Mouse (Mus musculus) spleen, adult 2 months (tissue): ENCODE data around the gene Sipa1l1. TPM values are rescaled to one million over a fixed set of nuclear protein-coding genes. Genes with fewer than 3 reads are reported as not detected.
A peak's percentile ranks its signal among the peaks of the same experiment; 100 is the strongest.

Experiments used
- DNase-seq, 2 experiments: peaks; one replicate each; pipeline versions ENCODE4 v3.0.0 to v3.0.0-alpha.2; 2012 to 2021; ENCODE audit warnings: low spot score in 2 of 2, low read depth in 1 of 2
- H3K27ac ChIP-seq: fragments of 200-500 bp; 2 replicates; pipeline ENCODE4 v1.5.1; 2012; ENCODE audit warnings: low read length, inconsistent platforms; ENCODE audit not compliant: insufficient read depth
- H3K27me3 ChIP-seq: fragments of 200-500 bp; 2 replicates; pipeline ENCODE4 v1.6.1; 2012; ENCODE audit warnings: mild to moderate bottlenecking, moderate library complexity, low read length, inconsistent platforms; ENCODE audit not compliant: control insufficient read depth, insufficient read depth
- H3K36me3 ChIP-seq: fragments of 200-500 bp; 2 replicates; pipeline ENCODE4 v1.6.1; 2012; ENCODE audit warnings: mild to moderate bottlenecking, low read length, inconsistent platforms; ENCODE audit not compliant: control insufficient read depth, insufficient read depth
- H3K4me1 ChIP-seq: fragments of 200-500 bp; 2 replicates; pipeline ENCODE4 v1.6.1; 2011; ENCODE audit warnings: inconsistent platforms; ENCODE audit not compliant: control insufficient read depth, insufficient read depth, insufficient read length
- H3K4me3 ChIP-seq: fragments of 200-500 bp; 2 replicates; pipeline ENCODE4 v1.5.1; 2011; ENCODE audit warnings: mild to moderate bottlenecking, inconsistent platforms; ENCODE audit not compliant: insufficient read depth, insufficient read length; ENCODE audit errors: extremely low read depth
- CTCF ChIP-seq: fragments of 200-500 bp; IDR thresholded peaks from 2 replicates; pipeline ENCODE4 v1.5.1; 2011; ENCODE audit warnings: mild to moderate bottlenecking, inconsistent platforms; ENCODE audit not compliant: insufficient read depth, insufficient read length, insufficient replicate concordance; ENCODE audit errors: extremely low read depth
- POLR2A ChIP-seq: fragments of 200-500 bp; IDR thresholded peaks from 2 replicates; pipeline ENCODE4 v1.6.1; 2011; ENCODE audit warnings: low read depth, low read length, inconsistent platforms
- WGBS: fragments of 180-500 bp; shearing (Covaris S2); methylation state at CpG from one replicate; pipeline ENCODE4 v1.1.7; 2018; 5-methylcytosine and 5-hydroxymethylcytosine counted together
- polyA plus RNA-seq: library from polyadenylated mRNA; depleted of rRNA; stranded (reverse); fragments of >200 nt; gene quantifications from 2 replicates; pipeline ENCODE4 v1.2.3, GENCODE M21; 2012

Gene Sipa1l1
- polyA plus RNA-seq, 1 experiment = 17.1 TPM

GRCm38 (mm10) chr12:82165651-82166050, 3.5 kb upstream of the Sipa1l1 start:
- TF ChIP-seq CTCF (no peak), POLR2A (no peak)
- 61% methylated on average over 4 of the region's 4 CpGs for WGBS
- Histone ChIP-seq H3K4me1 (peaks cover 10% of the 10 kb centered on the region), H3K4me3 (peak overlapping the region; percentile 11; the same call in 1 of the 2 replicates), H3K27me3 (0 out of 2 replicates have a peak, but pooled peaks cover 2% of the 10 kb centered on the region), H3K27ac (peak overlapping the region; percentile 68), H3K36me3 (no peaks in the 10 kb centered on the region)
- peak; percentile 34 to 42 for DNase-seq

GRCm38 (mm10) chr12:82166101-82166571, 3.0 kb upstream of the Sipa1l1 start:
- H3K27me3 ChIP-seq = 0 out of 2 replicates have a peak, but pooled peaks cover 2% of the 10 kb centered on the region
- TF ChIP-seq CTCF (no peak), POLR2A (no peak)
- peaks cover 13% of the 10 kb centered on the region for H3K4me1 ChIP-seq
- 18% methylated on average over 14 of the region's 14 CpGs for WGBS
- DNase-seq = peak; percentile 30 to 37
- peak overlapping the region; percentile 11; the same call in 1 of the 2 replicates for H3K4me3 ChIP-seq
- H3K27ac ChIP-seq = peak overlapping the region; percentile 68
- no peaks in the 10 kb centered on the region for H3K36me3 ChIP-seq

GRCm38 (mm10) chr12:82169571-82170431, 681 bp downstream of the Sipa1l1 start:
- peak overlapping the region; percentile 95 for H3K4me3 ChIP-seq
- peaks cover 13% of the 10 kb centered on the region for H3K4me1 ChIP-seq
- WGBS = 1% methylated on average over 98 of the region's 109 CpGs
- 0 out of 2 replicates have a peak, but pooled peaks cover 2% of the 10 kb centered on the region for H3K27me3 ChIP-seq
- no peaks in the 10 kb centered on the region for H3K36me3 ChIP-seq
- peak overlapping the region; percentile 64 for H3K27ac ChIP-seq
- TF ChIP-seq CTCF (no peak), POLR2A (no peak)
- DNase-seq = peak in 1 of 2 experiments; percentile 51

- DNase-seq = no peak
- 9% methylated on average over 29 of the region's 29 CpGs for WGBS
- 0 out of 2 replicates have a peak, but pooled peaks cover 2% of the 10 kb centered on the region for H3K27me3 ChIP-seq
- no peak overlapping the region for H3K27ac ChIP-seq
- H3K4me1 ChIP-seq = peaks cover 9% of the 10 kb centered on the region
- TF ChIP-seq POLR2A (no peak), CTCF (no peak)
- H3K36me3 ChIP-seq = no peaks in the 10 kb centered on the region
- H3K4me3 ChIP-seq = peak overlapping the region; percentile 95
Measured at GRCm38 (mm10) chr12:82170461-82171279, 1.6 kb downstream of the Sipa1l1 start.

GRCm38 (mm10) chr12:82171591-82171990, 2.5 kb downstream of the Sipa1l1 start:
- Histone ChIP-seq H3K27ac (no peak overlapping the region), H3K27me3 (0 out of 2 replicates have a peak, but pooled peaks cover 2% of the 10 kb centered on the region), H3K4me1 (peaks cover 6% of the 10 kb centered on the region), H3K4me3 (no peak overlapping the region), H3K36me3 (no peaks in the 10 kb centered on the region)
- WGBS = 46% methylated on average over 10 of the region's 10 CpGs
- no peak for DNase-seq
- TF ChIP-seq CTCF (peak; percentile 14; the same call in 1 of the 2 replicates), POLR2A (no peak)

- H3K27ac ChIP-seq = no peak overlapping the region
- TF ChIP-seq POLR2A (no peak), CTCF (no peak)
- no peaks in the 10 kb centered on the region for H3K36me3 ChIP-seq
- H3K27me3 ChIP-seq = 0 out of 2 replicates have a peak, but pooled peaks cover 2% of the 10 kb centered on the region
- no peak overlapping the region for H3K4me3 ChIP-seq
- H3K4me1 ChIP-seq = peaks cover 8% of the 10 kb centered on the region
- DNase-seq = no peak
- WGBS = 79% methylated on average over 1 of the region's 1 CpGs
Measured at GRCm38 (mm10) chr12:82173623-82174022, 4.5 kb downstream of the Sipa1l1 start.

- no peak for DNase-seq
- WGBS = 54% methylated on average over 3 of the region's 3 CpGs
- Histone ChIP-seq H3K4me1 (peaks cover 7% of the 10 kb centered on the region), H3K27me3 (no peaks in the 10 kb centered on the region), H3K4me3 (no peak overlapping the region), H3K27ac (no peak overlapping the region), H3K36me3 (no peaks in the 10 kb centered on the region)
- TF ChIP-seq POLR2A (no peak), CTCF (no peak)
Measured at GRCm38 (mm10) chr12:82175709-82176108, 6.6 kb downstream of the Sipa1l1 start.
